Mouse (Mus musculus): ENCODE measurements around the gene Slc22a27.

DNA sequence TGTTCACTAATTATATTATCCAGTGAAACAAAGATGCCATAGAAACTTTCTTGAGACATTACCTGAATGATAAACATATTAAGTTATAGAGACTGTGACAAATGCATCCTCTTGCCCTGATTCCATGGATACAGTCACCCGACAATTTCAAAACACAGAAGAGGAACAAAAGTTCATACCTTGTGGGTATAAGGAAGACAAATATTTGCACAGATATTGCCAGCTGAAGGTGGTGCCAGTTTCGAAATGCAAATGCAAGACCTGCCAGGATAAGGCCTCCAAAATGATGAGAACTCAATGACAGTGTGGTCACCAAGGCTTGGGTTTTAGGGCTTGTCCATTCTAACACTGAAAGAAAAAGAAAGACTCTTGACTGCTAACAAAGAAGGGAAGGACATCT, 136.0 kb downstream of the Slc22a27 start:
- TF ChIP-seq POLR2A (IDR thresholded peaks at IDR 0.05; ENCODE audit: borderline replicate concordance, insufficient read depth, low read length) (no peak), CTCF (IDR thresholded peaks at IDR 0.05; ENCODE audit: borderline replicate concordance, insufficient read depth, low read depth, low read length) (no peak)
